Mouse (Mus musculus): ENCODE measurements around the gene Mapkbp1.

- TF ChIP-seq CTCF (IDR thresholded peaks at IDR 0.05; ENCODE audit: low read depth, low read length) (no peak), POLR2A (IDR thresholded peaks at IDR 0.05; ENCODE audit: insufficient read depth, low read length) (no peak), EP300 (IDR thresholded peaks at IDR 0.05; ENCODE audit: insufficient read depth, low read depth, low read length) (no peak)
Observed at GRCm38 (mm10) chr2:120044676-120045075, 72.2 kb downstream of the Mapkbp1 start.

Measured in ES-Bruce4 (cell line).